Mouse (Mus musculus) small intestine, adult 2 months (tissue): ENCODE results near the gene H2-DMb2.

Experiments
- CTCF ChIP-seq: fragments of 200-500 bp; IDR thresholded peaks from 2 replicates; pipeline ENCODE4 v1.5.1; 2012; ENCODE audit warnings: low read depth, mild to moderate bottlenecking, control low read depth, inconsistent platforms, low read length, moderate library complexity, mixed read lengths; ENCODE audit not compliant: insufficient replicate concordance, insufficient read length; ENCODE audit errors: extremely low read depth
- POLR2A ChIP-seq: fragments of 200-500 bp; IDR thresholded peaks from 2 replicates; pipeline ENCODE4 v1.6.1; 2012; ENCODE audit warnings: low read depth, mild to moderate bottlenecking, control low read depth, inconsistent platforms, low read length, moderate library complexity

- TF ChIP-seq POLR2A (no peak), CTCF (no peak)
Measured at GRCm38 (mm10) chr17:34107109-34107867, 35.8 kb upstream of the H2-DMb2 start.
